Mouse (Mus musculus) midbrain, embryonic 14.5 days (tissue): ENCODE data around the gene Emsy. TPM values are rescaled to one million over a fixed set of nuclear protein-coding genes. Genes with fewer than 3 reads are reported as not detected.
A peak's percentile ranks its signal among the peaks of the same experiment; 100 is the strongest.

ENCODE experiments used
- ATAC-seq: fragments of 200-750 bp; cut with Nextera tagmentation; 2 replicates; pipeline ENCODE4 v1.8.0; 2017; ENCODE audit warnings: moderate number of reproducible peaks, moderate library complexity; ENCODE audit not compliant: low FRiP score, low TSS enrichment
- DNase-seq: peaks from one replicate; pipeline ENCODE4 v3.0.0-alpha.2; 2015
- H3K27ac ChIP-seq: fragments of 300-500 bp; sonication (generic); replicated peaks from 2 replicates; pipeline ENCODE4 v1.5.1; 2014; ENCODE audit warnings: mild to moderate bottlenecking, low read depth, low read length, moderate library complexity
- H3K27me3 ChIP-seq: fragments of 300-500 bp; sonication (generic); 2 replicates; pipeline ENCODE4 v1.6.1; 2014; ENCODE audit warnings: low read length, control low read depth, mixed read lengths; ENCODE audit not compliant: control insufficient read depth, insufficient read depth
- H3K36me3 ChIP-seq: fragments of 300-500 bp; sonication (generic); 2 replicates; pipeline ENCODE4 v1.6.1; 2014; ENCODE audit warnings: low read length, control low read depth; ENCODE audit not compliant: control insufficient read depth, insufficient read depth
- H3K4me1 ChIP-seq: fragments of 300-500 bp; sonication (generic); 2 replicates; pipeline ENCODE4 v1.6.1; 2014; ENCODE audit warnings: mild to moderate bottlenecking, antibody characterized with exemption, low read length, control low read depth; ENCODE audit not compliant: control insufficient read depth, insufficient read depth
- H3K4me2 ChIP-seq: fragments of 300-500 bp; sonication (generic); 2 replicates; pipeline ENCODE4 v1.6.1; 2014; ENCODE audit warnings: mild to moderate bottlenecking, low read length, moderate library complexity
- H3K4me3 ChIP-seq: fragments of 300-500 bp; sonication (generic); replicated peaks from 2 replicates; pipeline ENCODE4 v1.5.1; 2014; ENCODE audit warnings: low read depth, low read length
- H3K9ac ChIP-seq: fragments of 300-500 bp; sonication (generic); replicated peaks from 2 replicates; pipeline ENCODE4 v1.6.1; 2014; ENCODE audit warnings: mild to moderate bottlenecking, low read length, moderate library complexity
- H3K9me3 ChIP-seq: fragments of 300-500 bp; sonication (generic); 2 replicates; pipeline ENCODE4 v1.6.1; 2016; ENCODE audit warnings: low read length, control low read depth, mixed read lengths; ENCODE audit not compliant: control insufficient read depth
- WGBS: fragments of 180-500 bp; shearing (Covaris S2); extraction: QIAGEN DNeasy Blood & Tissue Kit; methylation state at CpG from one replicate; pipeline ENCODE4 v1.1.7; 2014; 5-methylcytosine and 5-hydroxymethylcytosine counted together
- polyA plus RNA-seq: library from polyadenylated mRNA; unstranded; fragments of >200 nt; fragmentation: Nextera tagmentation; extraction: Ambion mirVana; gene quantifications from 2 replicates; pipeline ENCODE4 v1.2.1, GENCODE M21; 2014

Emsy gene
- polyA plus RNA-seq, 1 experiment from 2014 or later, result 67.7 TPM

DNA sequence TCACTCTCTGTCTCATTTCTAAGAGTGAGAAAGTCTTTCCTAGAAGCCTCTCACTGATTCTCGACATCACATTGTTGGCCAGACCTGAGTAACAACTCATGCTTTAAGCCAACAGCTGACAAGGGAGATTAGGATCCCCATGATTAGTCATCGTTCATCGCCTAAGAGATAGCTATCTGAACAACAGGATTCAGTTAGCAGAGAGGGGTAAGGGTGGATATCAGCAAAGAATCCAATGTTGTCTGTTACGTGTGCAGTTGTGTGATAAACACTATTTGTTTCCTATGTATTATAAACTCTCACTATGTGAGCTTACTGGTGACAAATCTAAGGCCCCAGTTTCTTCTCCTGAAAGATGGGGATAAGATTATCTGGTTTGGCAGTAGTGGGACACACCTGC lies 17.8 kb upstream of the Emsy start:
- Histone ChIP-seq H3K9ac (no peak overlapping the region), H3K27me3 (no peaks in the 10 kb centered on the region), H3K4me3 (no peak overlapping the region), H3K4me2 (no peak overlapping the region), H3K4me1 (no peaks in the 10 kb centered on the region), H3K27ac (no peak overlapping the region), H3K9me3 (no peaks in the 10 kb centered on the region), H3K36me3 (no peaks in the 10 kb centered on the region)
- no peak for ATAC-seq
- 62% methylated on average over 4 of the region's 4 CpGs for WGBS
- no peak for DNase-seq

DNA sequence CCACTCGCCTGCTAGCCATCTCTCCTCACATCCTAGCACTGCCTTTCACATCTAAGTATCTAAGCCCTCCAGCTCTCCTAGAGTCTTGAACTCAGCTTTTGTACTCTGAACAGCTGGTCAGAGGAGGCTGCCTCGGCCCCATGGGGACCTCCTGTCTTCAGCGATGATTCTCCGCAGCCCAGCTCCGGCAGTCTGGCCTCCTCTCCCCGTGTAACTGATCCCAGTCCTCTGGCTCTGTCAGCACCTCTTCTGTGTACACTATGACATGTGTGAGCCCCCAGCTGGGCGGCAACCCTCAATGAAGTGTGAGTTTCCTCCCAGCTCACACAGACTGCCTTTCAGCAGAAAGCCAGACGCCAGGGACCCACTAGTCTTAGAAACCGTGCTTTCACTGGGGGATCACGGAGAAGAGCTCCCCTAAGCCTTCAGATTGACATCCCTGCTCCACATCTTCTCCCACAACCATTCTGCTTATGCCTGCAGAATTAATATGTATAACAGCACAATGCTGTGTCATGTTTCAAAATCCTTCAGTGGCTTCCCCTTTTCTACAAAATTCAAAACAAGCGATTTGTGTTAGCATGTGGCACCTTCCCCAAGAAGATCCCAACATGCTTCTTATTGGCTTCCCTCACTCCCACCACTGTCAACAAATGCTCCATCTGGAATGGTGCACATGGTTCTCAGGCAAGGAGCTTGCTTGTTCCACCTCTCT lies 15.8 kb upstream of the Emsy start:
- no peaks in the 10 kb centered on the region for H3K9me3 ChIP-seq
- no peak overlapping the region for H3K27ac ChIP-seq
- WGBS, result 59% methylated on average over 11 of the region's 11 CpGs
- H3K36me3 ChIP-seq, result no peaks in the 10 kb centered on the region
- no peaks in the 10 kb centered on the region for H3K4me1 ChIP-seq
- no peak for DNase-seq
- no peak for ATAC-seq
- H3K9ac ChIP-seq, result no peak overlapping the region
- no peaks in the 10 kb centered on the region for H3K27me3 ChIP-seq
- no peak overlapping the region for H3K4me2 ChIP-seq
- H3K4me3 ChIP-seq, result no peak overlapping the region

DNA sequence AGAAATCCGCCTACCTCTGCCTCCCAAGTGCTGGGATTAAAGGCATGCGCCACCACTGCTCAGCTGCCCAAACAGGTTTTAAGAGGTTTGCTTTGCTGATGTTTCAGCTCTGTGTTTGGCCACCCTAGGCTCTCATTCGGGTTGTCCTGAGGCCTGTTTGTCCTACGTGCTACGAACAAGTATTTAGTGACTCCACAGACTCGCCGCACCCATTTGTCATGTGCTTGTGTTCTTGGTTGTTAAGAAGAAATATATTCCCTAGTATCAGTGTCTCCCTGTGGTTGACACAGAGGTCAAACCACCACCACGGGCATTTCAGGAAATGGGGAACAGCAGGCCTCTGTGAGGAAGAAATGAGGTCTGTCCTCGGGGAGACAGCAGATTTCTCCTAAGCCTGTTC lies 14.8 kb upstream of the Emsy start:
- Histone ChIP-seq H3K4me3 (no peak overlapping the region), H3K27ac (no peak overlapping the region), H3K4me1 (no peaks in the 10 kb centered on the region), H3K9me3 (no peaks in the 10 kb centered on the region), H3K27me3 (no peaks in the 10 kb centered on the region), H3K4me2 (no peak overlapping the region), H3K9ac (no peak overlapping the region), H3K36me3 (no peaks in the 10 kb centered on the region)
- DNase-seq (no peak), ATAC-seq (no peak)
- WGBS, result 87% methylated on average over 9 of the region's 9 CpGs

DNA sequence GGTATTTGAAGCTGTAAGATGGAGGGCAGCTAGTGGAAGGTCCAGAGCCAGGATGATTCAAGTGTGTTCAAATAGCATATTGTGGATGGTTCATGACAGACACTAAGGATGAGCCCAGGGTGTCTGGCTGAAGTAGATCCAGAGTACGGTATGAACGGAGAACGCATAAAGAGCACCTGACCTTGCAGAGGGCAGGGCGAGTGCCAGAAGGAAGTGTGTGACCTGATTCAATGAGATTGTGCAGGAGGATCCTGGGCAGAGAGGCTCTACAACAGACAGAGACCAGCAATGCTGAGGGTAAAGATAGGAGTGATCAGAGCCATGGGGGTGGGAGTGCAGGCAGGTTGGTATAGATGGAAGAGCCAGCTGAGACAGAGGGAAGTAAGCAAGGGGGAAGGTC lies 14.2 kb upstream of the Emsy start:
- H3K36me3 ChIP-seq, result no peaks in the 10 kb centered on the region
- no peak overlapping the region for H3K4me3 ChIP-seq
- no peak for DNase-seq
- no peak overlapping the region for H3K4me2 ChIP-seq
- no peaks in the 10 kb centered on the region for H3K4me1 ChIP-seq
- H3K27me3 ChIP-seq, result no peaks in the 10 kb centered on the region
- no peak for ATAC-seq
- no peaks in the 10 kb centered on the region for H3K9me3 ChIP-seq
- H3K9ac ChIP-seq, result no peak overlapping the region
- no peak overlapping the region for H3K27ac ChIP-seq
- WGBS, result 90% methylated on average over 4 of the region's 4 CpGs

DNA sequence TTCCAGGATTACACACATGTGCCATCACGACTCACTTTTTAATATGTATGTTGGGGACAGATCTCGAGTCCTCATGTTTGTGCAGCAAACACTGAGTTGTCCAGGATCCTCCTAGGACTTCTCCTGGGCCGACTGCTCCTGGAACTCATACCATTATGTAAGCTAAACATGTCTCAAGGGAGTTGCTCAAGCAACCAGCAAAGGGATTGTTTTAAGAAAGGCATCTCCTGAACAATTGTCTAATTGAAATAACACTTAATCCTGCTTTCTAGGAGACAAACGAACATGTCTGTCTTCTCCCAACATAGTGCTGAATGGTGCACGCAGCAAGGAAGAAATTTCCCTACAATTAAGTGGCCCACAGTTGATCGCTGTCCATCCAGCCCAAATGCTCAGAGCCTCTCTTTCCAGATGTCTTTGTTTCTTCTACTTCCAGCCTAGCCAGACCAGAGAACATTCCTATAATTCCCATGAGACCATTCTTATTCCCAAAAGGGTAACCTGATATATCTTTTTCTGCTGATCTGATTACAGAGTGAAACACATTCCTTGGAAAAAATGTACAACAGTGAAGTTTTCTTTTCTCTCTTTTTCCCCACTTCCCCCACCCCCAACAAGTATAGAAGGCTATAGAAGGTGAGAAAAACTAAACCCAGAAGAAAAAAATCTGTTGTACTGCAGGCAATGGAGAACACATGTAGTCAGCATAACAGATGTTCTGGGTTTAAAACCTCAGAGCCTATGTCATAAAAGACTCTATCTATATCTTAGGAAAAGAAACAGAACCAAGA lies 11.6 kb upstream of the Emsy start:
- Histone ChIP-seq H3K4me2 (no peak overlapping the region), H3K4me3 (no peak overlapping the region), H3K9me3 (no peaks in the 10 kb centered on the region), H3K36me3 (no peaks in the 10 kb centered on the region), H3K27me3 (no peaks in the 10 kb centered on the region), H3K27ac (no peak overlapping the region), H3K4me1 (no peaks in the 10 kb centered on the region), H3K9ac (no peak overlapping the region)
- ATAC-seq (no peak), DNase-seq (no peak)
- WGBS, result 69% methylated on average over 6 of the region's 6 CpGs

DNA sequence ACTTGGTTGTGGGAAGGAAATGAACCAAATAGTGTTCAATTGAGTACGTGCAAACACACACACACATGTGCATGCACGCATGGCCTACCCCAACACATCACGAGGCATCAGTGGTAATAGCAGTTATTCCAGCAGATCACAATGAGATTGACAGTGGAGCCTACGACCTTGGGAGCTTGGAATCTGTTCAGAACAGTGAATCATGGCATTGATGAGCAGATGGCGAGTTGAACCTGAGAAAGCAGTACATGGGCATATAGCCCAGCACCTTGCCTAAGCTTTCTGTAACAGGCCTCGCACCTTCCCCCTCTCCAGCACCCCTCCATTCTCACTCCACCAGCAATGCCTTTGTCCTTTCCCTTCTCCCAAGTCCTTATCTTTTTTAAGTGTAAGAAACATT lies 9.1 kb upstream of the Emsy start:
- 89% methylated on average over 6 of the region's 6 CpGs for WGBS
- no peaks in the 10 kb centered on the region for H3K9me3 ChIP-seq
- H3K9ac ChIP-seq, result no peak overlapping the region
- no peaks in the 10 kb centered on the region for H3K27me3 ChIP-seq
- no peak overlapping the region for H3K27ac ChIP-seq
- no peak for DNase-seq
- no peak overlapping the region for H3K4me3 ChIP-seq
- no peak for ATAC-seq
- H3K4me1 ChIP-seq, result no peaks in the 10 kb centered on the region
- H3K36me3 ChIP-seq, result no peaks in the 10 kb centered on the region
- no peak overlapping the region for H3K4me2 ChIP-seq

DNA sequence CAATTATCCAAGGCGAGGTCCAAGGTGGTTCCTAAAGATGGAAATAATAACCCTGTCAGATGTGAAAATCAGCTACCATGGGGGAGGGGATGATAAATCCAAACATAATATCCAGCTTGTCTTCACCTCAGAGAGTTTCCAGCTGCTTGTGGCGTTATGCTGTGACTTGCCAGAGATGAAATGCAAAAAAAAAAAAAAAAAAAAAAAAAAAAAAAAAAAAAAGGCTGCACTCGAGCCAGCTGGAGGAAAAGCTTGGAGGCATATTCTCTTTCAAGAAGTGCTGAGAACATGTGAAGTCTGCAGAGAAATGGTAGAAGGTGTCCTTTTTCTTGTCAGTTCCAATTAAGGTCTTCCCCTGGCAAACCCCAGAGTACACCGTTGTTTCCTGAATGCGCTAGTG lies 8.6 kb upstream of the Emsy start:
- Histone ChIP-seq H3K36me3 (no peaks in the 10 kb centered on the region), H3K9ac (no peak overlapping the region), H3K9me3 (no peaks in the 10 kb centered on the region), H3K4me3 (no peak overlapping the region), H3K27ac (no peak overlapping the region), H3K4me2 (no peak overlapping the region), H3K27me3 (no peaks in the 10 kb centered on the region), H3K4me1 (no peaks in the 10 kb centered on the region)
- 58% methylated on average over 5 of the region's 5 CpGs for WGBS
- no peak for DNase-seq
- no peak for ATAC-seq

DNA sequence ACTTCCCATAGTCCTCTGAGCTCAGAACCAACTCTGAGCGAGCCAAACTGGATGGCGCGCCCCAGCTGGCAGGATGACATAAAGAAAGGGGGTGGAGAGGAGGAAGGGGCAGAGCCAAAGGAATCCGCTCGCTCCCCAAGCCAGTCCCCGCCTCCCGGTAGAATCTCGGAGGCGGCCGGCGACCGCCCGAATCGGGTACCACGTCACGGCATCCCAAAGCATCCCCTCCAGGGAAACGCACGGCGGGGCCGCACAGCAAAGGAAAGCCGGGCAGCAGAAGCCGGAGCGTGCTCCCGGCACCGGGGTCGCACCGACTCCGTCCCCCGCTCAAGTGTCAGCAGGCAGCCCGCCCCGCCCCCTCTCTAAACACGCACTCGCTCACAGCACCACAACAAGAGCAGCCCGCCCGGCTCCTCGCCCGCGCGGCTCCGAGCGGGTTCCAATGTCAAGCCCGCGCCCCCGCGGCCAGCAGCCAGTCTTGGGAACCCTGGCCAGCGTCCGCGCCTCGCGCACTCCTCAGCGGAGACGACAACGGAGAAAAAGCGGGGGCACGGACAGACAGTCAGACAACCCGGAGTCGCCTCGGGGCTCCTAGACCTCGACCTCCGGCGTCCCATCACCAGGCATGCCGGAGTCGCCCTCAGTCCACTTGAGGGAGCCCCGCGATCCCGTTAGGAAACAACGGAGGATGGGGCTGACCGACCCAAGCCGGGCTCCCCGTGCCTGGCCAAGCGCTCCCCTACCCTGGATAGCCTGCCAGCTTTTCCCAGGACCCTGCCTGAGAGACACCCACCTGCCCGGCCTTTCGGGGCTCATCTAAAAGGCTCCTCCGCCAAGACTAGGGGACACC lies 677 bp downstream of the Emsy start:
- peak overlapping the region; percentile 93 for H3K4me3 ChIP-seq
- peaks cover 19% of the 10 kb centered on the region for H3K36me3 ChIP-seq
- no peaks in the 10 kb centered on the region for H3K9me3 ChIP-seq
- no peaks in the 10 kb centered on the region for H3K27me3 ChIP-seq
- WGBS, result under 1% methylated on average over 73 of the region's 74 CpGs
- H3K4me2 ChIP-seq, result peak overlapping the region; percentile 75
- DNase-seq, result peak; percentile 85
- ATAC-seq, result peak; percentile 79
- peak overlapping the region; percentile 90 for H3K27ac ChIP-seq
- peaks cover 22% of the 10 kb centered on the region for H3K4me1 ChIP-seq
- peak overlapping the region; percentile 81 for H3K9ac ChIP-seq
